Mouse (Mus musculus): ENCODE measurements around the gene Tjp2. TPM values are rescaled to one million over a fixed set of nuclear protein-coding genes. Genes with fewer than 3 reads are reported as not detected.

Gene Tjp2
- total RNA-seq (2023): 1 to 10 TPM; 1.2 to 2.4 TPM

DNA sequence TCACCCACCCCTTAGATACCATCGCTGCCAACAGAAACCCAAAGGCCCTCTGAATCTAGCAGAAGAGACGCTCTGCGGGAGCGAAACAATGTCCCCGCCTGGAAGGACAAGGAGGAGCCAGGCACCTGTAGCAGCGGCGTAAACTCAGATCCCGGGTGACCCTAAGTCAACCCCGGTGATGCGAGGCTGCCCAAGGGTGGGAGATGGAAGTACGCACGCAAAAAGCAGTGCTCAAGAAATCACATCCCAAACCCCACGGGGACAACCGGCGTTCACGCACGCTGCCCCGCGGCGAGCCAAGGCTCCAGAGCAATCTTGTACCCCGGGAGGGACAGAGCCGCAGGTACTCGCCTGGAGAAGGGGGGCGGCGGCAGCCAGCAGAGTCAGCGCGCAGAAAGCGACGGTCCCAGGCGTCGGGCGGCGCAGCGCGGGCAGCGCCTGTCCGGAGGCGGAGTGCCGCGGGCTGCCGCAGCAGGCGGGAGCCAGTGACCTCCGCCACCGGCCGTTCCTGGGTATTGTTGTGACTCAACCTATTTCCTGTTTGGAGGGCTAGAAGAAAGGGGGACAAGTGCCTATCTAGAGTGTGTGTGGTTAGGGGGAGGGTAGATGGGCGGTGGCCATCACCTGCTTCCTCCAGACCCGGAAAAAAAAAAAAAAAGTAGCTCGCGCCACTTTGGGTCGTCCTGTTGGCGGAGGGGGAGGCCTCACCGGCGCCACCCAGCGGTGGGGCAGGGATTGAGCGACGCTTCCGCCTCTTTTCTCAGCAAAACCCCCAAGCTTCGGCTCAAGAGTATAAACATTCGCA lies at the start of gene Tjp2:
Gene Tjp2 (minus strand): TSS at position 531 of the 805 bp plus-strand sequence.

Other genes starting within 250 kb of the Tjp2 start
- gene Fam189a2, start 194.0 kb downstream of the Tjp2 start, total RNA-seq (2023): under 1 TPM in 1 of 2 experiments, not detected in 1; 0.16 TPM
- 1 to 10 TPM; 9.1 to 9.5 TPM for gene Fxn, start 55.6 kb upstream of the Tjp2 start, total RNA-seq (2023)